Mouse (Mus musculus) thymus, postnatal 14 days (tissue): ENCODE measurements around the gene Prcd.
A peak's percentile ranks its signal among the peaks of the same experiment; 100 is the strongest.

Experiments used
- DNase-seq: peaks from one replicate; pipeline ENCODE4 v3.0.0; 2021

The Prcd gene

DNA sequence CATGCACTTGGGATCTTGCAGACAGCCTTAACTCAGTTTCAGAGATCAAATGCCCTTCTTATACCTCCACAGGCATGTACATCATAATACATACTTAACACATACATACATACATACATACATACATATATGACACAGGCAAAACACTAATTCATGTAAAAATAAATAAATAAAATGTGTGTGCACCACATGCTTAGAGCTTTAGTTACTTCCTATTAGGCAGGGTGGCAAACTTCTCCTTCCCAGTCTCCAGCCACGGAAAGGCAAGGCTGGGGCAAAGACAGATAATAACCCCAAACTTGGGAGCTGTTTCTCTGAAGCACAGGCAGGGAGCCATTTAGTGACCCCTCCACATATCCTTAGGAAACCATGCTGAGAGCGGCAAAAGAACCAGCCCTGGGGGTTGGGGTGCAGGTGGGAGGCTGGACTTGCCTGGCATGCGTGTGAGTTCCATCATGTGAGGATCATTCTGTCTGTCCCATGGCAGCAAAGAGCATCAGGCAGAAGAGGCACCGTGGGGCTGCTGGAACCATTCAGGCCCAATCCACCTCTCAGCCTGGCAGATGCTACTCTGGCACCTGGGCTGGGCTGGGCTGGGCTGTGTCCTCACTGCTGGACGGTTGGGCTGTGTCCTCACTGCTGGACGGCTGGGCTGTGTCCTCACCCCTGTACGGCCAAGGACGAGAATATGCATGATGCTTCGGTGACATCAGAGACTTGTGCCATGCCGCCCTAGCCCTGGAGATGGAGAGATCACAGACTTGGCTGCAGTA lies 26.8 kb upstream of the Prcd start, which contains the start of gene Rhbdf2:
Gene Rhbdf2, minus strand, starts transcription at position 721 of the 773 bp plus-strand sequence.
- no peak for DNase-seq

GRCm38 (mm10) chr11:116627072-116628020 lies 26.0 kb upstream of the Prcd start:
- peak; percentile 49 for DNase-seq

GRCm38 (mm10) chr11:116628712-116629111 lies 24.6 kb upstream of the Prcd start:
- peak; percentile 85 for DNase-seq

- no peak for DNase-seq
These were observed 23.9 kb upstream of the Prcd start for GRCm38 (mm10) chr11:116629472-116629871.

DNA sequence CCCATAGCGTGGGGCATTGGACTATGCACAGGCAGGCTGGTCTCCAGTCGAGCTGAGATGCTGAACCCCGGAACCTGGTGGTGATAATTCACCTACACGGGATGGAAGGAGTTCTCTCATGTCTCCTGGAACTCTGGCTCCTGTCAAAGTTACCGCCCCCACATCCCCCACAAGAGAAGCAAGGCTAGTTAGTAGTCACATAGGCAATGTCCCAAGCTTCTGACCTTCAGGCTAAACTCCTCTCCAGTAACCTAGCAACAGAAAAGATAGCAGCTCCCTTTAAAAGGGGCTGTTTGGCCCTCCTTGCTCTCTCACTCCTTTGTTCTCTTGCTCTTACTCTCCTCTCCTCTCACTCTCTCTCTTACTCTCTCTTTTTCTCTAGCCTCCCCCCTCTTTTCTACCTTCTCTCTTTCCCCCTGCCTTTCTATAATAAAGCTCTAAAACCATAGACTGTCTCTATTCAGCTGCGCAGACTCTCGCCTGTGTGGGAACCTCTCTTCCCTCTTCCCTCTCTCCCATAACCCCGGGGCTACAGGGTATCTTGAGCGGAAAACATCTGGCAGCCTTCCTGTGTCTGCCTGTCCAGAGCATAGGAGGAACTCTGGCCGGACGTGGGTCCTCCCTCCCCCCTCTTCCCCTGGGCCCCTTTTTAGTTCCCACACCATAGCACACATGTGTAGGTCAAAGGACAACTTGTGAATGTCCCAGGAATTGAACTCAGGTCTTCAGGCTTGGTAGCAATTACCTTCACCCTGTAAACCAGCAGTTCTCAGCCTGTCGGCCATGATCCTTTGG lies 23.0 kb upstream of the Prcd start:
- no peak for DNase-seq

- no peak for DNase-seq
These were observed 20.4 kb upstream of the Prcd start for GRCm38 (mm10) chr11:116632962-116633361.

- peak; percentile 59 for DNase-seq
These were observed 16.7 kb upstream of the Prcd start for GRCm38 (mm10) chr11:116636607-116637006.

- peak; percentile 49 for DNase-seq
These were observed 12.2 kb upstream of the Prcd start for GRCm38 (mm10) chr11:116641168-116641567.

GRCm38 (mm10) chr11:116641731-116642130 lies 11.6 kb upstream of the Prcd start:
- no peak for DNase-seq

GRCm38 (mm10) chr11:116642681-116643578 lies 10.4 kb upstream of the Prcd start:
- DNase-seq, result peak; percentile 88

DNA sequence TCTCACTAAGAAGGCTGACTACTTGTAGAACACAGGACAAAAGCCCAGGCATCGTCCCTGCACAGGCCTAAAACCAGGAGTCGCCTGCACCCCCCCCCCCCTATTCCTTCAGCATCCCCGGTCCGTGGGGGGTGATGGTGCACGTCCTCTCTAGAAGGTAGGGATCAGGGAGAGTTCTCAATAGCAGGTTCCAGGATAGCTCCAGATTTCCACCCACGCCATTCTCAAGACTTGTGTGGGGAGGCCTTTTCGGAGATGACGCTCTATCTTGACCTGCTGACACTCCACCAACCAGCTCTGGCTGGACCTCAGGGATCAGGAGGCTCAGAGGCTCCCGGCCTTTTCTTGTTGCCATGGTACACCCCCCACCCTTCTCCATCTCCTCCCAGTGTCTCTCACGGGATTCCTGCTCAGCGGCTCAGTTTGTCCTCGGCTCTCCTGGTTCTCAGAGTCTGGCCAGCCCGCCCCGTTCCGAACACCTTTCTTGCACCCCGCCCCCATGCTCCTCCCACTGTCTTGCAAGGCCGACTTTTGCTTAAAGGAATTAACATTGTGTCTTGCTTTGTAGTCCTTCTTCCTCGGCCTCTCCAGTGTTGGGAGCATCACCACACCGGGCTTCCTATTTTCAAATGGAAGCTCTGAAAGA lies 9.6 kb upstream of the Prcd start:
- DNase-seq, result no peak

- DNase-seq, result no peak
These were observed 8.9 kb upstream of the Prcd start for GRCm38 (mm10) chr11:116644225-116645112.

DNA sequence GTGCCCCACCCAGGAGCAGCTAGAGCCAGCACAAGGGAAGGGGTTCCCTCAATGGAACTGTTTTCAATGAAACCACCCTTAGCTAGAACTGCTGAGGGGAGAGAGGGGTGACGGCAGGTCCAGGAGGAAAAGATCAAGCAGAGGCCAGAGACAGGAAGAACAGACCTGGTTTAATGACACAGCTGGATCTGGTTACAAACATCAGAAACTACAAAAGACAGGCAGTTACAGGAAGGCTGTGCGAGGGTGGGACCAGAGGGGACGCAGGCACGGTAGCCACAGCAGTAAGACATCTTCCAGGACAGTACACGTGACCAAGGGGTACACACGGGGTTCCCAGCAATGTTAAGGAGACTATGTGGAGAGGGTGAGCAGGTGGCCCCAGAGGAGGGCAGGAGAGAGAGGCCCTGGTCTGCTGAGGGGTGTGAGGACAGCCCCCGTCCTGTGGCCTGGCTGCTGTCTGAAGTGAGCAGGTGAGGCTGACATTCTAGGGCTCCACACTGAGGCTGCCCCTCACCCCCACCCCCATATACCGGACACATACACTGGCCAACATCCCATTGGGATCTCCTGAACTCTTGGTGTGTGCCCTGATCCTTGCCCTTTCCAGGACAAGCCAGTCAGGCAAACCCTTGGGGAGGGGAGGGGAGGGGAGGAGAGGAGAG lies 7.8 kb upstream of the Prcd start:
- DNase-seq, result no peak

DNA sequence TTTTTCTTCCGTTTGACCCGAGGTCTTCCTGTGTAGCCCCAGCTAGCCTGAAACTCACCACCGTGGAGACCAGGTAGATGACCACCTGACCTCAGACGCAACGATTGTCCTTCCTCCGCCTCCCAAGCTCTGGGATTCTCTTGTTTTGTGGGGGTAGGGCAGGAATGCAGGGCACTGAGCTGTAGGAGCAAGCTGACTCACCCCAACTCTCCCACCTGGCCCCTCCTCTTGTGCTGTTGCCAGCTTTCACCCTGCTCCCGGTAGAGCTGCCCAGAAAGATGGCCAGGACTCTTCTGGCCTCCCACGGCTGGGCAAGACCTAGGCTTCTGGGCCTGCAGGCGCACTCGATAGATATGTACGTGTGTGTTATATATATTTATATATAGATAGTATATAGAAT lies 7.2 kb upstream of the Prcd start:
- DNase-seq, result no peak

DNA sequence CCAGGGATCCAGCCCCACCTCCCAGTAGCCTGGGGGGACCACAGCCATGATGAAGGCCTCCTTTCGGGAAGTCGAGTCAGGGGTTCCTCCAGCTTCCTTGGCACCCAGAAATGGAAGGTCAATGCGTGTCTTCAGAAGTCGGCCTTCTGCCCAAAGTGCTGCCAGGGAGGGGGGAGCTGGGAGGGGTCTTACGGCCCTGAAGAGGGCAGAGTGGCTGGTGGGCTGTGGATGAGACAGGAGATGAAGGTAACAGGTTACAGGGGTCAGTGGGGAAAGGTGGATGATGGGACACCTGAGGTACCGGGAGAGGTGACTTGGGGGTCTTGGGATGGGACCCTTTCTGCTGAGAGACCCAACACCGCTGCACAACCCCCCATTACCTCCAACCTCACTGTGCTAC lies 6.6 kb upstream of the Prcd start:
- no peak for DNase-seq

DNA sequence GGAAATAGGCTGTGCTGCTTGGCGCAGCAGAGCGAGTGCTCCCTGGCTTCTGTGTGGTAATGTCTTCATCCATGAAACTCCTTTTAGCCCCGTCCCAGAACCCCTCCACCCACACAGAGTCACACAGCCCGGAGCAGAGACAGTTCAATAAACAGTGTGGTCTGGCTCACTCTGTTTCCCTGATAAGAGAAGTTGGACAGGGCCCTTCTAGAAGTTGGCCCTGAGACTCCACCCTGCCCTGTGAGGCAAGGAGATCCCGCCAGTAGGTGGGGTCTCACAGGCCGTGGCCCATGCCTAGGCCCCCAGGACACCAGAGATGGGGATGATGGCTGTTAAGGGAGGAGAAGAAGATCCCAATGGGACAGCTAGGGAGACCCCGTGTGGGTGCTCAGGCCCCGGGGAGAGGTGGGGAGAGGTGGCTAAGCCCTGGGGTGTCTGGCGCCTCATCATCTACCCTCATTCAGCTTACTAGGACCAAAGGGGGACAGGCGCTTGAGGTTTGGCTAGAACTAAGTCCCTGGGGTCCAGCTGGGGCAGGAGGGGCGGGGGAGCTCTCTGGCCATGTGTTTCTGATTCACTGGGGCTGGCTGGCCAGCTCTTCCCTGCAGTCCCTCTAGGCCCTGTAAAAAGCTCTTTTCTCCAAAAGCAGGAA lies 5.9 kb upstream of the Prcd start:
- DNase-seq, result no peak

GRCm38 (mm10) chr11:116648213-116648921 lies 5.0 kb upstream of the Prcd start:
- DNase-seq, result no peak

- no peak for DNase-seq
These were observed 4.4 kb upstream of the Prcd start for GRCm38 (mm10) chr11:116648976-116649375.
